Comparison of ENCODE assay signal across 8 mouse cellular contexts in the genomic region with DNA sequence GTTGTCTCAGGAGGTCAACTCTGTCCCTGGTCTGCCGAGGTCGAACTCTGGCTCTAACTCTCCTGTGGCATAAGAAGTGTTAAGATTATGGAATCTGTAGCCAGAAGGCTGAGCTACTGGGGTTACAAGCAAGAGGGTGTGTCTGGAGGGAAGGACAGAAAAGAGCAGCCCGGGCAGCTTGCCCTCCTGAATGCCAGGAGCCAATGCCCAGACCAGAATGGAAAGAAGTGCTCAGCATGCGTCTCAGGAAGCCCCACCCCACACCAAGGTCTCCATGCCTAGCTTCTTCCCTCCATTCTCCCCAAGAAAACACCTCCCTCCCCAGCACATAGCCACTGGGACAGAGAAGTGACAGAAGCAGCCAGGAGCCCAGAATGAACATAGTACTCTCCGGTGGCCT. TPM values are rescaled to one million over a fixed set of nuclear protein-coding genes. Genes with fewer than 3 reads are reported as not detected.
DNase-seq lines count a peak whose midpoint lies in the region; ATAC-seq and TF ChIP-seq lines count a peak whose summit lies in the region.

No protein-coding gene starts in this region.

- peak overlapping the region; percentile 31; the same call in 1 of the 2 replicates for H3K9ac ChIP-seq in liver, embryonic 12.5 days
- H3K9ac ChIP-seq in liver, postnatal 0 days (replicated peaks), result no peak overlapping the region
- H3K9ac ChIP-seq in heart, embryonic 11.5 days (ENCODE audit: low read depth, low read length), result no peak overlapping the region
- H3K9ac ChIP-seq in forebrain, embryonic 11.5 days (ENCODE audit: low read length), result no peak overlapping the region

- no peak overlapping the region for H3K4me2 ChIP-seq in liver, embryonic 12.5 days
- no peak overlapping the region for H3K4me2 ChIP-seq in liver, postnatal 0 days (ENCODE audit: low read depth, low read length)
- no peak overlapping the region for H3K4me2 ChIP-seq in heart, embryonic 11.5 days
- H3K4me2 ChIP-seq in forebrain, embryonic 11.5 days (ENCODE audit: low read depth, low read length, severe bottlenecking), result no peak overlapping the region

- no peak overlapping the region for H3K4me3 ChIP-seq in liver, embryonic 12.5 days
- H3K4me3 ChIP-seq in liver, postnatal 0 days (ENCODE audit: low read depth, low read length), result no peak overlapping the region
- no peak overlapping the region for H3K4me3 ChIP-seq in heart, embryonic 11.5 days (ENCODE audit: low read depth, low read length)
- no peak overlapping the region for H3K4me3 ChIP-seq in forebrain, embryonic 11.5 days (ENCODE audit: low read depth, low read length)

- no peaks in the 10 kb centered on the region for H3K9me3 ChIP-seq in liver, embryonic 12.5 days (replicated peaks)
- H3K9me3 ChIP-seq in liver, postnatal 0 days (ENCODE audit: low read length), result no peaks in the 10 kb centered on the region
- no peaks in the 10 kb centered on the region for H3K9me3 ChIP-seq in heart, embryonic 11.5 days (replicated peaks; ENCODE audit: control insufficient read depth, low read length)
- H3K9me3 ChIP-seq in forebrain, embryonic 11.5 days (ENCODE audit: control insufficient read depth, low read length), result no peaks in the 10 kb centered on the region

- DNase-seq in liver, postnatal 0 days, result no peak
- peak; percentile 63 to 75 for DNase-seq in cerebellum, postnatal 25 days
- DNase-seq in lung, postnatal 4 days, result peak; percentile 54 to 76
- DNase-seq in forebrain, embryonic 11.5 days (ENCODE audit: low spot score), result no peak
- no peak for DNase-seq in testis, postnatal 14 days (ENCODE audit: low spot score)

- peaks cover 96% of the 10 kb centered on the region for H3K4me1 ChIP-seq in liver, embryonic 12.5 days
- peaks cover 62% of the 10 kb centered on the region for H3K4me1 ChIP-seq in liver, postnatal 0 days (ENCODE audit: insufficient read depth)
- peaks cover 73% of the 10 kb centered on the region for H3K4me1 ChIP-seq in heart, embryonic 11.5 days (ENCODE audit: control insufficient read depth, insufficient read depth, low read length)
- H3K4me1 ChIP-seq in forebrain, embryonic 11.5 days (replicated peaks; ENCODE audit: control insufficient read depth, insufficient read depth, low read length), result peaks cover 5% of the 10 kb centered on the region; the same call in 1 of the 2 replicates

- 74% methylated on average over 5 of the region's 5 CpGs for WGBS in liver, embryonic 12.5 days (ENCODE audit: insufficient replicate concordance)
- 74% methylated on average over 5 of the region's 5 CpGs for WGBS in liver, postnatal 0 days (ENCODE audit: insufficient replicate concordance)
- 57% methylated on average over 5 of the region's 5 CpGs for WGBS in heart, embryonic 11.5 days (ENCODE audit: insufficient replicate concordance)
- WGBS in forebrain, embryonic 11.5 days, result 72% methylated on average over 5 of the region's 5 CpGs

- H3K27ac ChIP-seq in liver, embryonic 12.5 days, result no peak overlapping the region
- no peak overlapping the region for H3K27ac ChIP-seq in liver, postnatal 0 days (ENCODE audit: low read depth)
- peak overlapping the region; percentile 6; the same call in 1 of the 2 replicates for H3K27ac ChIP-seq in heart, embryonic 11.5 days (ENCODE audit: low read depth, low read length)
- H3K27ac ChIP-seq in forebrain, embryonic 11.5 days (ENCODE audit: low read depth, low read length), result no peak overlapping the region

- TF ChIP-seq EP300 in liver, postnatal 0 days (IDR thresholded peaks at IDR 0.05; ENCODE audit: low read depth), result no peak

- peaks cover 8% of the 10 kb centered on the region for H3K36me3 ChIP-seq in liver, embryonic 12.5 days
- H3K36me3 ChIP-seq in liver, postnatal 0 days (replicated peaks; ENCODE audit: insufficient read depth, low read length), result peaks cover 8% of the 10 kb centered on the region
- H3K36me3 ChIP-seq in heart, embryonic 11.5 days (ENCODE audit: control insufficient read depth, insufficient read depth, low read length), result no peaks in the 10 kb centered on the region
- no peaks in the 10 kb centered on the region; the same call in 1 of the 2 replicates for H3K36me3 ChIP-seq in forebrain, embryonic 11.5 days (ENCODE audit: control insufficient read depth, insufficient read depth, low read length)

- no peak for ATAC-seq in liver, embryonic 12.5 days
- ATAC-seq in liver, postnatal 0 days, result no peak
- no peak for ATAC-seq in heart, embryonic 11.5 days (replicated peaks; ENCODE audit: insufficient number of reproducible peaks, low FRiP score, low TSS enrichment)
- ATAC-seq in forebrain, embryonic 11.5 days (replicated peaks; ENCODE audit: low FRiP score), result no peak
- no peak for ATAC-seq in granulocyte monocyte progenitor cell, adult 5-6 weeks (replicated peaks; ENCODE audit: poor library complexity, severe bottlenecking)

- TF ChIP-seq CTCF in liver, postnatal 0 days (IDR thresholded peaks at IDR 0.05; ENCODE audit: low read depth), result no peak

- no peaks in the 10 kb centered on the region for H3K27me3 ChIP-seq in liver, embryonic 12.5 days (replicated peaks)
- no peaks in the 10 kb centered on the region for H3K27me3 ChIP-seq in liver, postnatal 0 days (ENCODE audit: insufficient read depth, low read length)
- no peaks in the 10 kb centered on the region for H3K27me3 ChIP-seq in heart, embryonic 11.5 days (ENCODE audit: control insufficient read depth, insufficient read depth, low read length)
- H3K27me3 ChIP-seq in forebrain, embryonic 11.5 days (ENCODE audit: control insufficient read depth, insufficient read depth, low read length), result no peaks in the 10 kb centered on the region

RNA-seq across cellular contexts. Expression of a gene that starts 6.4 kb away (rescaled TPM):
- polyA plus RNA-seq in liver, embryonic 12.5 days (2016; fragmentation: Nextera tagmentation; extraction: Ambion mirVana), result 17.5 and 18.6 TPM in 2 replicates
- polyA plus RNA-seq in liver, postnatal 0 days (2015; fragmentation: Nextera tagmentation; extraction: Ambion mirVana), result 18.5 and 18.7 TPM in 2 replicates
- 29.2 and 37.1 TPM in 2 replicates for polyA plus RNA-seq in heart, embryonic 11.5 days (2014; fragmentation: Nextera tagmentation; extraction: Ambion mirVana)
- polyA plus RNA-seq in forebrain, embryonic 11.5 days (2014; fragmentation: Nextera tagmentation; extraction: Ambion mirVana), result 6.9 and 8.2 TPM in 2 replicates
- total RNA-seq in granulocyte monocyte progenitor cell, adult 5-6 weeks (2014; fragmentation: Nextera tagmentation), result 21.9 and 24.6 TPM in 2 replicates
- total RNA-seq in granulocyte monocyte progenitor cell, adult 5-6 weeks (2017), result 13.8 and 15.0 TPM in 2 replicates

RNA-seq across cellular contexts. Expression of a gene that starts 14.3 kb away (rescaled TPM):
- polyA plus RNA-seq in liver, embryonic 12.5 days (2016; fragmentation: Nextera tagmentation; extraction: Ambion mirVana), result 45.7 and 48.7 TPM in 2 replicates
- 46.7 and 50.0 TPM in 2 replicates for polyA plus RNA-seq in liver, postnatal 0 days (2015; fragmentation: Nextera tagmentation; extraction: Ambion mirVana)
- polyA plus RNA-seq in heart, embryonic 11.5 days (2014; fragmentation: Nextera tagmentation; extraction: Ambion mirVana), result 225 and 231 TPM in 2 replicates
- polyA plus RNA-seq in forebrain, embryonic 11.5 days (2014; fragmentation: Nextera tagmentation; extraction: Ambion mirVana), result 95.3 and 98.4 TPM in 2 replicates
- total RNA-seq in granulocyte monocyte progenitor cell, adult 5-6 weeks (2014; fragmentation: Nextera tagmentation), result 28.7 and 49.8 TPM in 2 replicates
- 9.0 and 14.1 TPM in 2 replicates for total RNA-seq in granulocyte monocyte progenitor cell, adult 5-6 weeks (2017)

RNA-seq across cellular contexts. Expression of a gene that starts 14.5 kb away (rescaled TPM):
- polyA plus RNA-seq in liver, embryonic 12.5 days (2016; fragmentation: Nextera tagmentation; extraction: Ambion mirVana), result 119 and 120 TPM in 2 replicates
- polyA plus RNA-seq in liver, postnatal 0 days (2015; fragmentation: Nextera tagmentation; extraction: Ambion mirVana), result 105 and 109 TPM in 2 replicates
- 173 and 193 TPM in 2 replicates for polyA plus RNA-seq in heart, embryonic 11.5 days (2014; fragmentation: Nextera tagmentation; extraction: Ambion mirVana)
- 185 and 205 TPM in 2 replicates for polyA plus RNA-seq in forebrain, embryonic 11.5 days (2014; fragmentation: Nextera tagmentation; extraction: Ambion mirVana)
- 100 and 106 TPM in 2 replicates for total RNA-seq in granulocyte monocyte progenitor cell, adult 5-6 weeks (2014; fragmentation: Nextera tagmentation)
- total RNA-seq in granulocyte monocyte progenitor cell, adult 5-6 weeks (2017), result 98.8 and 140 TPM in 2 replicates

RNA-seq across cellular contexts. Expression of a gene that starts 20.6 kb away (rescaled TPM):
- 1.2 and 1.5 TPM in 2 replicates for polyA plus RNA-seq in liver, embryonic 12.5 days (2016; fragmentation: Nextera tagmentation; extraction: Ambion mirVana)
- 0.20 and 0.22 TPM in 2 replicates for polyA plus RNA-seq in liver, postnatal 0 days (2015; fragmentation: Nextera tagmentation; extraction: Ambion mirVana)
- polyA plus RNA-seq in heart, embryonic 11.5 days (2014; fragmentation: Nextera tagmentation; extraction: Ambion mirVana), result 0.83 and 1.0 TPM in 2 replicates
- not detected in 2 replicates for polyA plus RNA-seq in forebrain, embryonic 11.5 days (2014; fragmentation: Nextera tagmentation; extraction: Ambion mirVana)
- not detected in 2 replicates for total RNA-seq in granulocyte monocyte progenitor cell, adult 5-6 weeks (2014; fragmentation: Nextera tagmentation)
- not detected in 2 replicates for total RNA-seq in granulocyte monocyte progenitor cell, adult 5-6 weeks (2017)

Comparison
In these comparisons a context has a peak if more than half of its experiments do, and no peak if none do; other contexts are left out.
1. DNase-seq: peak in cerebellum, postnatal 25 days (2 of 2) and lung, postnatal 4 days (2 of 2); none in liver, postnatal 0 days (single experiment), forebrain, embryonic 11.5 days (single experiment) and testis, postnatal 14 days (single experiment).